ENCODE assay signal across 8 mouse cellular contexts in the genomic region with DNA sequence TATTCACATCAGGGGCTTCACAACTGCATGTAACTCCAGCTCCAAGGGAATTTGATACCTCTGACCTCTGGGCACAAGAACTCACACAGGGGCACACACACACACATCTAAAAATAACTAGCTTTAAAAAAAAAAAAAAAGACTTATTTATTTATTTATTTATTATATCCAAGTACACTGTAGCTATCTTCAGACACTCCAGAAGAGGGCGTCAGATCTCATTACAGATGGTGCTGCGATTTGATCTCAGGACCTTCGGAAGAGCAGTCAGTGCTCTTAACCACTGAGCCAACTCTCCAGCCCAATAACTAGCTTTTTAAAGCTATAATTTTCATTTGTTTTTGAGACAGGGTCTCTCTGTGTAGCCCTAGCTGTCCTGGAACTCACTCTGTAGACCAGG. TPM values are rescaled to one million over a fixed set of nuclear protein-coding genes. Genes with fewer than 3 reads are reported as not detected.
A peak's percentile ranks its signal among the peaks of the same experiment; 100 is the strongest.
DNase-seq lines count a peak whose midpoint lies in the region; ATAC-seq and TF ChIP-seq lines count a peak whose summit lies in the region.
"Not testable (repeated sequence)": the region's sequence is repeated elsewhere in the genome, so short reads cannot be mapped to it uniquely, and the experiment has no call there.

No protein-coding gene starts in this region.

- peak; percentile 29 for DNase-seq in 416B (ENCODE audit: low read depth)
- not testable (repeated sequence) for DNase-seq in ES-E14 (ENCODE audit: low read depth, low spot score); heart, adult 2 months; layer of hippocampus, adult 2 months (ENCODE audit: low spot score in 2 of 2); liver, embryonic 14.5 days (ENCODE audit: low read depth in 3 of 3, low spot score in 3 of 3); midbrain, postnatal 0 days (ENCODE audit: low spot score)
- DNase-seq in cerebellum, adult 9-10 months: peak; percentile 14

- not testable (repeated sequence) for ATAC-seq in intestine, postnatal 0 days; liver, embryonic 14.5 days (ENCODE audit: insufficient read depth); midbrain, postnatal 0 days (ENCODE audit: low FRiP score)

- 84% methylated on average over 3 of the region's 3 CpGs for WGBS in heart, adult 2 months
- WGBS in intestine, postnatal 0 days: 87% methylated on average over 3 of the region's 3 CpGs
- 83% methylated on average over 3 of the region's 3 CpGs for WGBS in liver, embryonic 14.5 days (ENCODE audit: insufficient replicate concordance)
- WGBS in midbrain, postnatal 0 days: 96% methylated on average over 3 of the region's 3 CpGs

- not testable (repeated sequence) for H3K27me3 ChIP-seq in heart, adult 2 months (ENCODE audit: control insufficient read depth, insufficient read depth, low read length); intestine, postnatal 0 days (replicated peaks; ENCODE audit: control insufficient read depth, insufficient read depth, low read length); liver, embryonic 14.5 days (ENCODE audit: control insufficient read depth, insufficient read depth, low read length); midbrain, postnatal 0 days (ENCODE audit: insufficient read depth, low read length)

- H3K27ac ChIP-seq in ES-E14 (ENCODE audit: insufficient read depth, low read depth, low read length, poor library complexity, severe bottlenecking); heart, adult 2 months; intestine, postnatal 0 days (ENCODE audit: low read depth, low read length); layer of hippocampus, adult 2 months; liver, embryonic 14.5 days; midbrain, postnatal 0 days (ENCODE audit: low read depth, low read length): not testable (repeated sequence)

- not testable (repeated sequence) for H3K4me3 ChIP-seq in ES-E14 (ENCODE audit: insufficient read depth in 1 of 2, low read depth in 1 of 2, low read length in 2 of 2, poor library complexity in 1 of 2, severe bottlenecking in 1 of 2); heart, adult 2 months; intestine, postnatal 0 days (ENCODE audit: low read depth, low read length); layer of hippocampus, adult 2 months; liver, embryonic 14.5 days (ENCODE audit: insufficient read depth in 1 of 2, low read depth in 2 of 2, low read length in 2 of 2); midbrain, postnatal 0 days (ENCODE audit: low read depth, low read length)

- not testable (repeated sequence) for H3K9ac ChIP-seq in ES-E14 (ENCODE audit: insufficient read depth, low read depth, low read length, poor library complexity, severe bottlenecking); heart, adult 2 months (ENCODE audit: low read depth, low read length); intestine, postnatal 0 days (ENCODE audit: low read depth, low read length); liver, embryonic 14.5 days (replicated peaks); midbrain, postnatal 0 days (replicated peaks; ENCODE audit: low read length, poor library complexity, severe bottlenecking)

- peak; percentile 48 for TF ChIP-seq CTCF in heart, adult 2 months (IDR thresholded peaks at IDR 0.05)
- peak; percentile 18 for TF ChIP-seq CTCF in intestine, postnatal 0 days (IDR thresholded peaks at IDR 0.05; ENCODE audit: low read depth)
- TF ChIP-seq CTCF in layer of hippocampus, adult 2 months (conservative IDR thresholded peaks at IDR 0.05): peak; percentile 61
- TF ChIP-seq CTCF in liver, embryonic 14.5 days (IDR thresholded peaks at IDR 0.05; ENCODE audit: low read depth): peak; percentile 14; the same call in 1 of the 2 replicates
- 0 out of 2 replicates have a peak, but pooled peaks have one; percentile 16 for TF ChIP-seq CTCF in midbrain, postnatal 0 days (IDR thresholded peaks at IDR 0.05)

- H3K9me3 ChIP-seq in ES-E14 (ENCODE audit: control insufficient read depth, insufficient read depth, low read depth, low read length); intestine, postnatal 0 days (ENCODE audit: control insufficient read depth); liver, embryonic 14.5 days (ENCODE audit: control insufficient read depth, low read length); midbrain, postnatal 0 days (ENCODE audit: low read length): not testable (repeated sequence)

- intact Hi-C loops in heart, adult 2 months (cut with DNase I): not testable (repeated sequence)

- peaks cover 29% of the 10 kb centered on the region; the same call in 1 of the 2 replicates for H3K36me3 ChIP-seq in ES-E14 (ENCODE audit: control insufficient read depth, insufficient read depth, low read length, poor library complexity, severe bottlenecking)
- not testable (repeated sequence) for H3K36me3 ChIP-seq in heart, adult 2 months (ENCODE audit: control insufficient read depth, insufficient read depth, low read length); liver, embryonic 14.5 days (replicated peaks; ENCODE audit: control insufficient read depth, insufficient read depth, low read depth)
- peaks cover 37% of the 10 kb centered on the region for H3K36me3 ChIP-seq in intestine, postnatal 0 days (ENCODE audit: control insufficient read depth, insufficient read depth)
- peaks cover 45% of the 10 kb centered on the region for H3K36me3 ChIP-seq in midbrain, postnatal 0 days (ENCODE audit: insufficient read depth, low read length)

- not testable (repeated sequence) for TF ChIP-seq POLR2A in heart, adult 2 months (IDR thresholded peaks at IDR 0.05; ENCODE audit: insufficient read depth, low read depth, low read length)

- not testable (repeated sequence) for H3K4me2 ChIP-seq in intestine, postnatal 0 days (replicated peaks; ENCODE audit: low read depth); liver, embryonic 14.5 days (ENCODE audit: low read depth); midbrain, postnatal 0 days (ENCODE audit: low read depth, low read length, poor library complexity, severe bottlenecking)

- not testable (repeated sequence) for H3K79me2 ChIP-seq in heart, adult 2 months (replicated peaks; ENCODE audit: control insufficient read depth, insufficient read depth, low read length)

- in situ Hi-C loops in ES-E14 (cut with MboI; ENCODE audit: low sequenced_read_pairs in 2 of 2, unreplicated experiment in 2 of 2): not testable (repeated sequence)

- TF ChIP-seq EP300 in heart, adult 2 months (IDR thresholded peaks at IDR 0.05; ENCODE audit: insufficient read depth, low read depth, low read length); liver, embryonic 14.5 days (IDR thresholded peaks at IDR 0.05; ENCODE audit: low read depth): not testable (repeated sequence)

- H3K4me1 ChIP-seq in ES-E14 (ENCODE audit: control insufficient read depth in 2 of 2, insufficient read depth in 2 of 2, low read length in 2 of 2, poor library complexity in 1 of 2): peaks cover 0 to 19% of the 10 kb centered on the region in 2 experiments; a peak in 1 of 4 replicates
- H3K4me1 ChIP-seq in heart, adult 2 months (ENCODE audit: control insufficient read depth, insufficient read depth, low read length); intestine, postnatal 0 days (replicated peaks; ENCODE audit: control insufficient read depth, insufficient read depth, low read length); liver, embryonic 14.5 days (replicated peaks; ENCODE audit: control insufficient read depth in 2 of 2, insufficient read depth in 2 of 2, low read length in 1 of 2); midbrain, postnatal 0 days (ENCODE audit: insufficient read depth, low read length): not testable (repeated sequence)

TF ChIP-seq in ES-E14, 5 proteins besides CTCF, POLR2A, EP300 and RAD21:
- TF ChIP-seq ZNF384 (IDR thresholded peaks at IDR 0.05; ENCODE audit: low read depth, low read length): peak; percentile 74; the same call in 1 of the 2 replicates
TF ChIP-seq in ES-E14: peak in this region for 1; not testable (repeated sequence) for 4.

RNA-seq across cellular contexts. Expression of a gene that starts 7.7 kb away (rescaled TPM):
- total RNA-seq in ES-E14 (2012; rRNA removed): 20.1 and 27.1 TPM in 2 replicates
- 1 to 10 TPM; 4.0 to 4.5 TPM for total RNA-seq in heart, adult 2 months (2021)
- 6.9 and 7.6 TPM in 2 replicates for polyA plus RNA-seq in heart, adult 2 months (2012; rRNA removed)
- polyA plus RNA-seq in intestine, postnatal 0 days (2015; fragmentation: Nextera tagmentation; extraction: Ambion mirVana): 5.6 and 6.2 TPM in 2 replicates
- 10 to 100 TPM; 36.7 to 39.9 TPM for total RNA-seq in layer of hippocampus, adult 2 months (2021)
- polyA plus RNA-seq in liver, embryonic 14.5 days (2012; rRNA removed): 1.9 and 2.2 TPM in 2 replicates
- polyA plus RNA-seq in liver, embryonic 14.5 days (2014; fragmentation: Nextera tagmentation; extraction: Ambion mirVana): 1.6 and 2.0 TPM in 2 replicates
- 52.8 and 67.5 TPM in 2 replicates for total RNA-seq in midbrain, postnatal 0 days (2014; rRNA removed)
- 25.5 and 27.5 TPM in 2 replicates for polyA plus RNA-seq in midbrain, postnatal 0 days (2015; fragmentation: Nextera tagmentation; extraction: Ambion mirVana)

RNA-seq across cellular contexts. Expression of a gene that starts 19.0 kb away (rescaled TPM):
- 3,755 and 4,692 TPM in 2 replicates for total RNA-seq in ES-E14 (2012; rRNA removed)
- 100 to 1,000 TPM; 679 to 987 TPM for total RNA-seq in heart, adult 2 months (2021)
- polyA plus RNA-seq in heart, adult 2 months (2012; rRNA removed): 1,148 and 1,181 TPM in 2 replicates
- polyA plus RNA-seq in intestine, postnatal 0 days (2015; fragmentation: Nextera tagmentation; extraction: Ambion mirVana): 22,808 and 23,070 TPM in 2 replicates
- total RNA-seq in layer of hippocampus, adult 2 months (2021): 1,000 to 10,000 TPM; 3,149 to 3,251 TPM
- polyA plus RNA-seq in liver, embryonic 14.5 days (2012; rRNA removed): 776 and 920 TPM in 2 replicates
- polyA plus RNA-seq in liver, embryonic 14.5 days (2014; fragmentation: Nextera tagmentation; extraction: Ambion mirVana): 7,259 and 7,802 TPM in 2 replicates
- 5,191 and 5,200 TPM in 2 replicates for total RNA-seq in midbrain, postnatal 0 days (2014; rRNA removed)
- 15,915 and 17,004 TPM in 2 replicates for polyA plus RNA-seq in midbrain, postnatal 0 days (2015; fragmentation: Nextera tagmentation; extraction: Ambion mirVana)
